Mouse (Mus musculus): ENCODE measurements around the gene Glt6d1.

Glt6d1 gene

DNA sequence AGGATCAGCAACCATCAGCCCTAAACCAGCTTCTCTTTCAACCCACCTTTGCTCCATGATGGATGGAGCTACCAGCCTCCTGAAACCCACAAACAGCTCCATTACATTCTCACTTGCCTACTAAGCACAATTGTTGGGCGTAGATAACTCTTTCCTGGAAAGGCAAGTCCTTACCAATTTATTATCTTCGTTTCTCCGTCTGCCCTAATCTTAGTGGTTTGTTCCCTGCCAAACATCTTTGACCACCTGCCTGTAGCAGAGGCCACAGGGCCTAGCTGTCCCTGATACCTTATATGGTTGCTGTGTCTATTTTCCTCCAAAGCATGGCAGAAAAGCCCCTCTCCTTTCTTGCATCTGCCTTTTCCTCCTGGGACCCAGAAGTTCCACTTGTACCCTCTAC, 26.6 kb downstream of the Glt6d1 start:
- DNase-seq: no peak

- DNase-seq: no peak
These were observed 29.9 kb downstream of the Glt6d1 start for GRCm38 (mm10) chr2:25785573-25786322.

DNA sequence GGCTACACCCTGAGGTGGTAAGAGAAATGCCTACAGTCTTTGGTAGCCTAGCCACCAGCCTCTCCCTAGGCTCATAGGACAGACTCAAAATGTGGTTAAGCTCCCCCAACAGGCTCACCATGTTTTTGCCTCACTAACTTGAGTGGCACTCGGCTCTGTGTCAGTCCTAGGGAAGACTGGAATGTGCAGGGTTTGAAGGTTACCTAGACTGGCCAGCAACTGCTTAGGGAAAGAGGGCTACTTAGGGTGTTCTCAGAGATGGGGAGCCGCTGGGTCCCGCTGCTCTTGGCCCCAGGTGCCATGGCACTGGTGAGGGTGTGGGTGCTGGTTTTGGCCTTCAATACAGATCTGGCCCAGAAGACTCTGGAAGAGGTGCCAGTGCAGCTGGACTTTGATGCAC, 33.7 kb downstream of the Glt6d1 start, which contains the start of gene Gm13539:
Gm13539 (plus strand) TSS at position 301 of the 400 bp plus-strand sequence.
- no peak for DNase-seq

- DNase-seq: no peak
These were observed 34.7 kb downstream of the Glt6d1 start for GRCm38 (mm10) chr2:25780921-25781320.

DNA sequence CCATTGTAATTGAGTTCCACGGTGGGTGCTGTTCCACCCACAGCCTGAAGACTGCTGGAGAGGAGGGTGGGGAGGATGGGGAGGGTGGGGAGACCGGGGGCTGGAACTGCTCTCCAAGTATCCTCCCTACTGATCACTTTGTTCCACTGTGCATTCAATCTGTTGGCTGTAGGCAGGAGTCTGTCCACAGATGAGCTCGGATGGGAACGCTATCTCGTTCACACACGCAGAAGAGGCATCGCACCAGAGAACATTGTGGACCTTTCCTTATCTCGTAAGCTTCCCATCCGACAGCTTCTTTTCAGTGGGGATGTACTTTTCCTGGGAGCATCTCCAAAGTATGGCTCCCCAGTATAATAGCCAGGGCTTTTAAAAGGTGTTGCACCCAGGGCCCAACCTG, 36.6 kb downstream of the Glt6d1 start:
- DNase-seq: no peak

DNA sequence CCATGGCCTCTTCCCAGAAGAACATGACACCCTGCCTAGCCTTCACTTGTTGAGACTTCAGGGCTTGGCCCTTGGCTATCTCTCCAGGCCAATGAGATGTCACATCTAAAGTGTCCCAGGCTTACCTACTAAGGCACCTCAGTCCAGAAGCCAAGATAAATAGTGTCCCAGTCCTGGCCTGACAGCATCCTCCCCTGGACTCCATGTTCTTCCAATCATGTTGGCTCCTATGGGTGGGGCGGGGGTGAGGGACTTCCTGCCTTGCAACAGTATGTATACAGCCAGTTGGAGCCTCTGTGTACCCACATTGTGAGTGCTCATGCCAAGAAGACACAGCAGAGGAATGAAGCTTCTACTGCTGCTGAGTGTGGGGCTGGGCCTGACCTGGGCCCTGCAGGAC, 38.9 kb downstream of the Glt6d1 start, which contains the start of gene Lcn11:
Lcn11 (plus strand) TSS at position 301 of the 400 bp plus-strand sequence.
- DNase-seq: no peak

DNA sequence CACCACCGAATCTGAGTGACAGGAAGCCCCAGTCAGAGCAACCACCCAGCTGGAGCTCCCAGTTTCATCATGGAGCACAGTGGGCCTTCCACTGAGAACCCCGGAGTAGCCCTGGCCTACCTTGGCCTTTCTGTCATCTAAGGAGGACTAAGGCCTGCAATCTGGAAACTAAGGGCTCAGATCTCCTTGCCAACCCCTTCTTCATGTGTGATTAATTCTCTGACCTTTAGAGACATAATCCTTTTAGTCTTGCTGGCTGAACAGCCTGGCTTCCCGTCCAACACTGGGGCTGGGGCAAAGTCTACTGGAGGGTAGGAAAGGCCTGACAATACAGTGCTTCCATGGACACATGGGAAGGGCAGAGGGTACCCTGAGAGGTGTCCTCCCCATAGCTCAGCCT, 39.7 kb downstream of the Glt6d1 start:
- DNase-seq: no peak

GRCm38 (mm10) chr2:25774640-25775039, 41.0 kb downstream of the Glt6d1 start:
- no peak for DNase-seq

DNA sequence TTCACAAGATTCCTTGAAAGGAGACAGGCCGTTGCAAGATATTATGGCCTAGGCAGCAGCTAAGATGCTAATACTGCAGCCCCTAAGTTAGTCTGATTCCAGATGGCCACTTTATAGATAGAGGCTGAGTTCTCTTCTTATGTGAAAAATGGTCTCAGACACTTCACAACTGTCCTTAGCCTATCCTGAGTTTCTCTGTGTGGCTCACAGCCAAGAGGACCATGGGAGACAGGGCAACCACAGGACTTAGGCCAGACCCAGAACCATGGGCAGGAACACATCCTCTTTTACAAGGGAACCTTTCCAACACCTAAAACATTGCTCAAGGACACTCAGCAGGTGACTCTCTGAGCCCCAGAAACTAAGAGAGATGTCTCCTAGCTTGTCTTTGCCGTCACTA, 42.1 kb downstream of the Glt6d1 start:
- DNase-seq: no peak

DNA sequence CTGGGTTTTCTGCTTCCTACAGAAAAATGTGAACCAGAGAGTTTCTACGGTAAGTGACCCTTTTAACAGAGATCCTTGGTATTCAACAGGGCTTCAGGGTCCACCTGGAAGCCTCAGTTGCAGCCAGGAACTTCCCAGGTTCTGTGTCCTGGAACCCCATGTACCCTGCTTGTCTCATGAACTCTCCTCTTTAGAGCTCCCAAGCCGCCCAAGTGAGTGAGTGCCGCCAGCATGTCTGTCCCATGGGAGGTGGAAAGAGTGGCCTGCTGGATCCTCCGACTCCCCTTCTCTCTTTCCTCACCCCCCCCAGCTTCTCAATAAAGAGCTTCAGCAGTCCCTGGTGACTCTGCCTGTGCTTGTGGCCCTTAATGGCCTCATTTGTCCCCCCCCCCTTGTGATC, 47.9 kb downstream of the Glt6d1 start:
- no peak for DNase-seq

DNA sequence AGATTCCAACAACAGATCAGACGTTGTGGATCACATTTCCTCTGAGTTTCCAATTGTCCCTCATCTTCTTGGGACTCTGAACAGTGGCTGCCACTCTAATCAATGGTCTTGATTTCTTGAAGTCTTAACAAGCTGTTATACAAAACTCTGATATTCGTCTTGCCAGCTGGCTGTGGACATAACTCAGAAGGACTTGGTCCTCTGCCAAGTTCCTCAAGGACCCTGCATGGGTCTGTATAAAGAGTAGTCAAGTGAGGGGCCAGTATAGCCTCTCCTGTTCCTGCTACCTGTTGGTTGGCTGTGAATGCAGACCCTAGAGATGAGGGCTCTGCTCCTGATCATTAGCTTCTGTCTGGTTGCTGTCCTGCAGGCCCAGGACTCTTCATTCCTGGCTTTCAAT, 50.4 kb downstream of the Glt6d1 start, which contains the start of gene Lcn3:
Lcn3 (plus strand) TSS at position 301 of the 400 bp plus-strand sequence.
- DNase-seq: no peak

- no peak for DNase-seq
These were observed 57.5 kb downstream of the Glt6d1 start for GRCm38 (mm10) chr2:25758064-25758625.

GRCm38 (mm10) chr2:25754201-25754600, 61.4 kb downstream of the Glt6d1 start:
- DNase-seq: no peak
